Mouse (Mus musculus) layer of hippocampus, postnatal 14 days (tissue): ENCODE measurements at regions not wholly inside any gene's neighbourhood (a gene's known extent, or its start where the extent isn't known, plus 50 kb on each side); places are given as distances from the start of the nearest gene placed in this dataset.
A peak's percentile ranks its signal among the peaks of the same experiment; 100 is the strongest.
"Not testable (repeated sequence)": the region's sequence is repeated elsewhere in the genome, so short reads cannot be mapped to it uniquely, and the experiment has no call there.

Source experiments
- DNase-seq, 2 experiments: peaks; one replicate each; pipeline ENCODE4 v3.0.0; 2021 to 2022; ENCODE audit warnings: low spot score in 2 of 2, mixed read lengths in 1 of 2

DNA sequence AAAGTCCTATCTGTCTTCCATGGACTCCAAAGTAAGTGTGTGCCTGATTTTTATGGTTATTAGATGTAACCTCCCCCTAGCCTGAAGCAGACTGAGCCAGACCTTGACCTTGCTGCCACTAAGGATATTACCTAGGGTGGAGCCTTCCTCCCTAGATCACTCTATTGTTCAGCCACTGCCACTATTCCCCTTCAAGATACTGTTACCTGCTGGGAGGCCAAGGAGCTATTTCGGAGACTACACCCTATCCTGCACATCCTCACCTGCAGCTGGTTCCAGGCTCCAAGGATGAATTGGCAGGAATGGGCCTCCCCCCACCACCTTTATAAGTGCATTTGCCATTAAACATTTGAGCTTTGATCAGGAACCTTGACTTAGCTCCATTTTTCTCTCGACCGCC, 769.4 kb downstream of the Efna5 start:
- not testable (repeated sequence) for DNase-seq

- DNase-seq: no peak
Measured at GRCm38 (mm10) chr17:62109052-62109451, 772.1 kb downstream of the Efna5 start.

GRCm38 (mm10) chr17:62083281-62083680, 797.8 kb downstream of the Efna5 start:
- DNase-seq: no peak

GRCm38 (mm10) chr17:62077604-62078003, 803.5 kb downstream of the Efna5 start:
- peak; percentile 4 to 7 for DNase-seq

GRCm38 (mm10) chr17:62064939-62065338, 816.2 kb downstream of the Efna5 start:
- no peak for DNase-seq

- DNase-seq: no peak
Measured at GRCm38 (mm10) chr17:62058016-62058415, 823.1 kb downstream of the Efna5 start.

GRCm38 (mm10) chr17:62054801-62055200, 826.3 kb downstream of the Efna5 start:
- no peak for DNase-seq

GRCm38 (mm10) chr17:62048989-62049388, 832.1 kb downstream of the Efna5 start:
- DNase-seq: no peak

DNA sequence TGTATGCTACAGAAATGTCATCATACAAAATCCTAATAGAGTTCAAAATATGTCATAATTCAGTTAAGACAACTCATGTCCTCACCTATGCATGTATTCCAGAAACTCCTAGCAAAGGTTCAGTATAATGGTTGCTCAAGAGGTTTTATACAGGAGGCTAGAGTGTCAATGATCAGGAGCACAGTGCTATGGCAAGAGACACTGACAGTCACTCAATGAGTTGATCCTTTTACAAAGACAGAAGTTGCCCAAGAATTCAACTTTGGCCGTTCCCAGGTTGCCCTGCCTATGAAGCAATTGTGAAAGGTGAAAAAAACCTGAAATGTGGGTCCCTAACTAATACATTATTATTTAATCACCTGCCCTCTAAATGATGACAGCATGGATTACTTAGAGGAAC, 850.5 kb downstream of the Efna5 start:
- no peak for DNase-seq
